Mouse (Mus musculus) spleen, adult 2 months (tissue): ENCODE measurements at regions not wholly inside any gene's neighbourhood (a gene's known extent, or its start where the extent isn't known, plus 50 kb on each side); places are given as distances from the start of the nearest gene placed in this dataset.

Experiments
- DNase-seq, 2 experiments: peaks; one replicate each; pipeline versions ENCODE4 v3.0.0 to v3.0.0-alpha.2; 2012 to 2021; ENCODE audit warnings: low spot score in 2 of 2, low read depth in 1 of 2
- H3K27ac ChIP-seq: fragments of 200-500 bp; 2 replicates; pipeline ENCODE4 v1.5.1; 2012; ENCODE audit warnings: low read length, inconsistent platforms; ENCODE audit not compliant: insufficient read depth
- H3K27me3 ChIP-seq: fragments of 200-500 bp; 2 replicates; pipeline ENCODE4 v1.6.1; 2012; ENCODE audit warnings: mild to moderate bottlenecking, moderate library complexity, low read length, inconsistent platforms; ENCODE audit not compliant: control insufficient read depth, insufficient read depth
- H3K36me3 ChIP-seq: fragments of 200-500 bp; 2 replicates; pipeline ENCODE4 v1.6.1; 2012; ENCODE audit warnings: mild to moderate bottlenecking, low read length, inconsistent platforms; ENCODE audit not compliant: control insufficient read depth, insufficient read depth
- H3K4me1 ChIP-seq: fragments of 200-500 bp; 2 replicates; pipeline ENCODE4 v1.6.1; 2011; ENCODE audit warnings: inconsistent platforms; ENCODE audit not compliant: control insufficient read depth, insufficient read depth, insufficient read length
- H3K4me3 ChIP-seq: fragments of 200-500 bp; 2 replicates; pipeline ENCODE4 v1.5.1; 2011; ENCODE audit warnings: mild to moderate bottlenecking, inconsistent platforms; ENCODE audit not compliant: insufficient read depth, insufficient read length; ENCODE audit errors: extremely low read depth
- CTCF ChIP-seq: fragments of 200-500 bp; IDR thresholded peaks from 2 replicates; pipeline ENCODE4 v1.5.1; 2011; ENCODE audit warnings: mild to moderate bottlenecking, inconsistent platforms; ENCODE audit not compliant: insufficient read depth, insufficient read length, insufficient replicate concordance; ENCODE audit errors: extremely low read depth
- POLR2A ChIP-seq: fragments of 200-500 bp; IDR thresholded peaks from 2 replicates; pipeline ENCODE4 v1.6.1; 2011; ENCODE audit warnings: low read depth, low read length, inconsistent platforms
- WGBS: fragments of 180-500 bp; shearing (Covaris S2); methylation state at CpG from one replicate; pipeline ENCODE4 v1.1.7; 2018; 5-methylcytosine and 5-hydroxymethylcytosine counted together

- no peak overlapping the region for H3K27ac ChIP-seq
These were observed 411.1 kb upstream of the Acvr2a start for GRCm38 (mm10) chr2:48402813-48403212.

GRCm38 (mm10) chr2:48404460-48404859 is 409.4 kb upstream of the Acvr2a start:
- 88% methylated on average over 3 of the region's 3 CpGs for WGBS
- H3K27me3 ChIP-seq: no peaks in the 10 kb centered on the region
- H3K27ac ChIP-seq: no peak overlapping the region
- no peak for DNase-seq
- H3K36me3 ChIP-seq: no peaks in the 10 kb centered on the region
- H3K4me3 ChIP-seq: no peak overlapping the region
- TF ChIP-seq POLR2A (no peak), CTCF (no peak)
- H3K4me1 ChIP-seq: no peaks in the 10 kb centered on the region

More at GRCm38 (mm10) chr2:48402813-48403212, 411.1 kb upstream of the Acvr2a start:
- H3K36me3 ChIP-seq: no peaks in the 10 kb centered on the region
- no peak overlapping the region for H3K4me3 ChIP-seq
- WGBS: 92% methylated on average over 2 of the region's 2 CpGs
- H3K4me1 ChIP-seq: no peaks in the 10 kb centered on the region
- DNase-seq: no peak
- TF ChIP-seq POLR2A (no peak), CTCF (no peak)
- no peaks in the 10 kb centered on the region for H3K27me3 ChIP-seq

GRCm38 (mm10) chr2:48407876-48408275 is 406.0 kb upstream of the Acvr2a start:
- Histone ChIP-seq H3K4me1 (no peaks in the 10 kb centered on the region), H3K27ac (no peak overlapping the region), H3K4me3 (no peak overlapping the region), H3K27me3 (no peaks in the 10 kb centered on the region), H3K36me3 (no peaks in the 10 kb centered on the region)
- TF ChIP-seq CTCF: no peak
- TF ChIP-seq POLR2A: no peak
- no peak for DNase-seq
- WGBS: 93% methylated on average over 5 of the region's 5 CpGs

GRCm38 (mm10) chr2:48409876-48410275 is 404.0 kb upstream of the Acvr2a start:
- H3K27me3 ChIP-seq: no peaks in the 10 kb centered on the region
- TF ChIP-seq POLR2A: no peak
- TF ChIP-seq CTCF: no peak
- WGBS: 87% methylated on average over 4 of the region's 4 CpGs

GRCm38 (mm10) chr2:48411392-48411791 is 402.5 kb upstream of the Acvr2a start:
- H3K36me3 ChIP-seq: no peaks in the 10 kb centered on the region
- 88% methylated on average over 1 of the region's 1 CpGs for WGBS
- H3K4me3 ChIP-seq: no peak overlapping the region
- DNase-seq: no peak
- no peak overlapping the region for H3K27ac ChIP-seq
- no peaks in the 10 kb centered on the region for H3K4me1 ChIP-seq
- TF ChIP-seq CTCF (no peak), POLR2A (no peak)
- H3K27me3 ChIP-seq: no peaks in the 10 kb centered on the region

More at GRCm38 (mm10) chr2:48409876-48410275, 404.0 kb upstream of the Acvr2a start:
- no peak overlapping the region for H3K27ac ChIP-seq
- no peak overlapping the region for H3K4me3 ChIP-seq
- no peak for DNase-seq
- H3K36me3 ChIP-seq: no peaks in the 10 kb centered on the region
- no peaks in the 10 kb centered on the region for H3K4me1 ChIP-seq

GRCm38 (mm10) chr2:48412683-48413440 is 401.0 kb upstream of the Acvr2a start:
- Histone ChIP-seq H3K27me3 (no peaks in the 10 kb centered on the region), H3K4me3 (no peak overlapping the region), H3K36me3 (no peaks in the 10 kb centered on the region), H3K4me1 (no peaks in the 10 kb centered on the region), H3K27ac (no peak overlapping the region)
- WGBS: 82% methylated on average over 4 of the region's 4 CpGs
- no peak for DNase-seq
- no peak for TF ChIP-seq POLR2A
- TF ChIP-seq CTCF: no peak
